Mouse (Mus musculus) adrenal gland, adult 18-20 months (tissue): ENCODE measurements around the gene Fosb. TPM values are rescaled to one million over a fixed set of nuclear protein-coding genes. Genes with fewer than 3 reads are reported as not detected.

Experiments
- DNase-seq, 2 experiments: peaks; one replicate each; pipeline ENCODE4 v3.0.0; 2021 to 2022; ENCODE audit warnings: low spot score in 2 of 2
- total RNA-seq, 2 experiments: library from RNA; stranded (reverse); gene quantifications; 1 replicate in 1 of 2; 2 replicates in 1 of 2; pipeline ENCODE4 v1.2.3; 2021

Fosb gene
- total RNA-seq, 2 experiments from 2014 or later: 15.9 to 23.2 TPM

DNA sequence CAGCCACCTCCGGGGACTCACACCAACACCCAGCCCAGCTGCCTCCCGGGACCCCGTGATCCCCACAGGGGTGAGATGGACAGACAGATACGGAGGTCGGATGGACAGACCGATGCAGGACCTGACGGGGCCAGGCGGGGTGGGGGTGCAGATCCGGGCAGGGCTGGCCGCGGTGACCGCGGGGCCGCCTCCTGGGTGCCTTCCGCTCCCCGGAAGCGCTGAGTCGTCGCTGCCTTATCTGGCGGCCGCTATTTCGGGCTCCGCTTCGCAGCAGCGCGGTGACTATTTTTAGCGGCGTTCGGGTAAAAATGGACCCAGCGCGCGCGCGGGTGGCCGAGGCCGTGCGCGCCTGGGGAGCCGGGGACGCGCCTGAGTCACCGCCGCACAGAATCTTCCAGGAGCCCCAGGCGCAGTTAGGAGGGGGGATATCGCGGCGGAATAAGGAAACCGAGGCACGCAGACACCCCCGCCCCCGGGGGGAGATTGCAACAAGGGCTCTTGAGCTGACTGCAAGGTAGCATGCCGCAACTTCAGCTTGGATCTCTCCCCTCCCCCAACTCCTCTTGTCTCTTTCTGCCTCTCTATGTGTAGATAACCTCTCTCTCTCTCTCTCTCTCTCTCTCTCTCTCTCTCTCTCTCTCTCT lies 23.0 kb upstream of the Fosb start:
- DNase-seq: peak; percentile 74 to 80

DNA sequence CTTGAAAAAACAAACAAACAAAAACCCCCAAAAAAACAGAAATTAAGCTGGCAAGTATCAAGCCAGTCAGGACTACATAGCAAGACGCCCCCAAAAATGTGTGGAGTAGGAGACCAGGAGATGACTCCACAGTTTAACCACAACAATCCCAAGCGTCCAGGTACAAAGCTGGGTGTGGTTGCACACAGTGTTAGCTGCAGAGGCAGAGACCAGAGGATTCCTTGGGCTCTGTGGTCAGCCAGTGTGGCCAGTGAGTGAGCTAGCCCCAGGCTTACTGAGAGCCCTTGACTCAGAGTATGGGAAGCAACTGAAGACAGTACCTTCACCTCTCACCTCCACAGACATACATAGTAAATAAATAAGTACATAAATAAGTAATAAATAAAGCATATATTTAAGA lies 22.1 kb upstream of the Fosb start:
- DNase-seq: no peak

DNA sequence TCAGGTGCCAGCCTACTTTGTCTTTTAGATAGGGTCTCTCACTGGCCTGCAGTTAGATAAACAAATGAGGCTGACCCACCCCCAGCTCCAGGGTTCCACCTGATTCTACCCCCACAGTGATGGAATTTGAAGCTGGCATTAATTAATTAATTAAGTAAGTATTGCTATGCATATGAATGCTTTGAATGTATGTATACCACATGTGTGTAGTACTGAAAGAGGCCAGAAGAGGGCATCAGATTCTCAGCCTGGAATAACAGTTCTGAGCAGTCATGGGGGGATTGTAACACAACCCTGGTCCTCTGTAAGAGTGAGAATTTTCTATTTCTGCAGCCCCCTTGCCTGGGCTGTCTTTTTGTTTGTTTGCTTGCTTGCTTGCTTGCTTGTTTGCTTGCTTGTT lies 18.6 kb upstream of the Fosb start:
- no peak for DNase-seq

DNA sequence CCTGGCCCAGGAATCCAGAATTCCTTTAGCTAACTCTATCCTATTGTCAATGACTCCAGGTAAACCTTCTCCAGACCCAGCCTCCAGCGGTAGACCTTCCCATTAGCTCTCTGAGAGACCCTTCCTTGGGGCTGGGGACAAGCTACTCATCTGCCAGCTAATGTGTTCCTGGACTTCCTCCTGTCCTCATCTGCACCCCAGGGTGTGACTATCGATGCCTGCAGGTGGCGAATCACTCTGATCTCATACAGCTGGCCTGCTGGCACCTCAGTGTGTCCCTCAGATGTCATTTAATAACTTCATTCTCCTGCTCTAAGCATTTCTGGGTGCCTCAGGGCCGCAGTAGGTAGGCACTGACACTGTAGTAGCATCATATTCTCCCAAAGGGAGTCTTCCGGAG lies 17.9 kb upstream of the Fosb start:
- no peak for DNase-seq

DNA sequence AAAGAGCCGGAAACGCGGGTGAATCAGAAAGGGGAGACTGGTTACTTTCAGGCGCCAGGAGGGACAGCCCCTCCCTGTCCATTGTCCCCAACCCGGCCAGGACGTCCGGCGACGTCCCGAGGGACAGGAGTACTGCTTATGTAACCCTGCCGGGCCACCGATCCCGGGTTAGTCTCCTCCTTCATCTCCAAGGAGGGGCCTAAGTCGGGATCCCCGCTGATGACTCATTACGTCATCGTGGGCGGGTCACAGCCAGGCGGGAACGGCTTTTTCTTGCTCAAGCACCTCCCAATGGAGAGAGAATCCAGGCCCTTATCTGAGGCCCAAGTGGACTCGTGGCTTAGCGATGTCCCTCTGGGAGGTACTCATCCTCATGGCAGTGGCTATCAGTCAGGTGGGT lies 17.3 kb upstream of the Fosb start:
- peak; percentile 83 to 84 for DNase-seq

DNA sequence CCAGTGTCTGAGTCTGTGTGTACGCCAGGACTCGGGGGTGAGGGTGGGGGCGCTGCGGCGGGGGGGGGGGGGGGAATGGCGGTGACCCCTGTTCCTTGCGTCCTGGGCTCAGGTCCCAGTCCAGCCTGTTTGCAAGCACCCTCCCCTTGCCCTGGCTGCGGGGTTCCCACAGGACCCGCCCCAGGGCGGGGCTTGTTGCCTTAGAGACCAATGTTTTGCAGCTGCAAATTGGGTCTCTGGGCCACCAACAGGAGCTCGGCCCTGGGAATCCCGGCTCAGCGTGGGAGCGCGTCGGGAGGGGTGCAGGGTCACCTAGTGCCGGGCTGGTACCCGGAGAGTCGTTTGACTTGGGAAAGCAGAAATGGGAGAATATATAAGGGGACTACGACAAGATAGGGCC lies 16.5 kb upstream of the Fosb start:
- peak; percentile 79 to 87 for DNase-seq

DNA sequence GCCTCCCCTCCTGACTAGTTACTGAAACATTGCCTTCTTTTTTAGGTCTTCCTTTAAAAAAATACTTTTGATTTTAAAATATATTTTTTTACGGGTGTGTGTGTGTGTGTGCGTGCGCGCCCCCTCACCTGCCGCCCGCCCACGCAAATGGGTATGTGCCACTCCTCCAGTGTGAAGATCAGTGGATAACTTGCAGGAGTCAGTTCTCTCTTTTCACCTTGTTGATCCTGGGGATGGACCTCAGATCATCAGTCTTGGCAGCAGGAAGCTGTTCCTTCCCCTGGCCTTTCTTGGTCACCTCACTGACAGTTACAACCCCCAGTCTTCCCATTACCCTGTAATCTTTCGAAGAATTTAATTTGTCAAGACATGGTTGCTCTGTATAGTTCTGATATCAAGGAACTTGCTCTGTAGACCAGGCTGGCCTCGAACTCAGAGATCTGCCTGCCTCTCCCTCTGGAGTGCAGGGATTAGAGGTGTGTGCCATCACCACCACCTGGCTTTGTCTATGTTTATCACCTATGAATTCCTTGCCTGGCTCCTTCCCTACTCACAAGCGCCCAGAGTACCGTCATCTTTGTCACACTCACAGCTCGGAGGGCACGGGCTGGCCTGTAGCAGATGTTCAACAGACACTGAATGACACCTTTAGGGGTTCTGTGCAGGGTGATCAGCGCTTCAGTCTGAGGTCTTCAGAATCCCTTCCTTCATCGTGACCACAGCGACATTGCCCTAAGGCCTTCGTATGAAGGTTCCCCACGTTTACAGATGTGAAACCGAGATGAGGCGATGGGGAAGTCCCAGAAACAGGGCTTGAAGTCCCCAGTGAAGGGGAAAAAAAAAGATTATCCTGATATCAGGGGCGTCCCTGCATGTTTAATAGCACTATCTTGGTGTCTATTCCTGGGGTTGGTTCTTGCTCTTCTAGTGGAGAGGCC lies 15.7 kb upstream of the Fosb start:
- DNase-seq: no peak

DNA sequence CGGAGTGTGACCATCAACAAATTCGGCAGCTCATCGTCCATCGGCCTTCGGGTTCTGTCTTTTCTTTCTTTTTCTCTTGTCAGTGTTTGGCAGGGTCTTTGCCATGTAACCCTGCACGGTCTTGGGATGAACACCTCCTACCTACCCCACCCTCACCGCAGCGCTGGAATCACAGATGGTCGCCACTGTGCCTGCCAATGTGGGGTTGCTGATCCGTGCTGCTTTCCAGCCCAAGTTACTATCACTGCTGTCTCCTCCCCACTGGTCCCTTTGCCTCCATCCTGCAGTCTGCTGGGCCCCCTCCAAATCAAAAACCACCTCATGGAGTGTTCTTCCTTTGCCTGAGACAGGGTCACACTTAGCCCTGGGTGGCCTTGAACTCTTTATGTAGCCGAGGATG lies 14.4 kb upstream of the Fosb start:
- no peak for DNase-seq

DNA sequence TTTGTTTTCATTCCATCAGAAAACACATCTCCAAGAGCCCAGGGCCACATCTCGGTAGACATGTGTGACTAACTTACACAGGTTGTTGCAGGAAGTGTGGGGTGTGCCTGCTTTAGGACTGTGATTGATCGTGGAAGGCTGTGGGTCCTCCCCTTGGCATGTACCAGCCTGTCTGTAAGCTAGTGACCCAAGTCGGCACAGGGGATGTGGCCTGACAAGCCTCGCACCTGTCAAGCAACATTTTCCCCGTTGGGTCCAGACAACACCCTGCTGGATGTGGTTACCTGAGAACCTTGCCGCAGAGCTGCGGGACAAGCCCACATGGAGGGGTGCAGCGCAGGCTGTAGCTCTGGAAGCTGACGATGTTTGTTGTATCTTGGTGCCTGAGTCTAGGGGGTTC lies 12.6 kb upstream of the Fosb start:
- DNase-seq: no peak

DNA sequence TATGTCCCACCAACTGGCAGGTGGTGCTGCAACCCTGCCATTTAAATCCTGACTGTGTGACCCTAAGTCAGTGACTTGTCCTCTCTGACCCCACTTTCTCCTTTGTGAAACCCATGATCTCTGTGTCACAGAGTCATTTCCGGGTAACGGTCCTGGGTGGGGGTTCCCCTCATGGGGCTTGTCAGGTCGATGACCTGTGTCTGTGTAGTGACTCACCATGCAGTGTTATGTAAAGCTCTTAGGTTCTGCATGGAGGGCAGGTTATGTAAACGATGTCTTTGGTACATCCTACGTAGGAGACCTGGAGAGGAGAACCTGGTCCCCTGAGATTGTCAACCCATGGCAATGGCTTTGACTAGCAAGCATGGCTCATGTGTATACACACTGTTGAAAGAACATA lies 11.6 kb upstream of the Fosb start:
- no peak for DNase-seq

DNA sequence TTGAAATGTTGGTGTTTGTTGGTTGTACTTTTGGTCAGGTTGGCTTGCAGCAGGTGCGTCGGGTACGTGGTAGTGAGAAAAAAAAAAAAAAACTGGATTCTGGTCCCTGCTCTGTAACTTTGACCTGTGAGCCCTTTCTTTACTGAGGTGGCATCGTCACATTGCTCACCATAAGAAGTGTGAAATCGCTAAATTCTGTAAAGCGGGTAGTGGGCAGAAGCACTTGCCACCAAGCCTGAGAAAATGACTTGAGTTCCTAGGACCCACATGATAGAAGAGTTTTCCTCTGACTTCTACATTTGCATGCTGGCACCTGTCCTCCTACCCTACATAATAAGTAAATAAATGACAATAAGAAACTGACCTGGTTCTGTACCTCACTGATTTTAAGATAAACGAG lies 10.8 kb upstream of the Fosb start:
- DNase-seq: no peak

DNA sequence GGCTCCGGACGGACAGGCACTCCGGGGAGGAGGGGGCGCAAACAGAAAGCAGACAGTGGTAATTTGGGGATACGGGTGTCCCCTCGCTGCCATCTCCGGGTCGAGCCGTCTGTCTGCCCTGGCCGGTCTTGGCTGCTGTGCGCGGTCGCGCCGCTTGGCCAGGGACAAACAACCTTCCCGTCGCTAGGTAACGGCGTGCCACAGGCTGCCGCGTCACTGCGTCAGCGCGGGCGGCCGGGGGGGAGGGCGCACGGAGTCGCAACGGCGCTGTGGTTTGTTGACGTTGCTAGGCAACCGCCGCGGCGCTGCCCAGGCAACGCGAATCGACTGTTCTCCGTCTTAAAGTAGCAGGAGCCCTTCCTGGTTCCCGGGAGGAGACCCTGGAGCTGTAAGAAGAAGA lies 10.1 kb upstream of the Fosb start:
- DNase-seq: peak; percentile 93 to 94

DNA sequence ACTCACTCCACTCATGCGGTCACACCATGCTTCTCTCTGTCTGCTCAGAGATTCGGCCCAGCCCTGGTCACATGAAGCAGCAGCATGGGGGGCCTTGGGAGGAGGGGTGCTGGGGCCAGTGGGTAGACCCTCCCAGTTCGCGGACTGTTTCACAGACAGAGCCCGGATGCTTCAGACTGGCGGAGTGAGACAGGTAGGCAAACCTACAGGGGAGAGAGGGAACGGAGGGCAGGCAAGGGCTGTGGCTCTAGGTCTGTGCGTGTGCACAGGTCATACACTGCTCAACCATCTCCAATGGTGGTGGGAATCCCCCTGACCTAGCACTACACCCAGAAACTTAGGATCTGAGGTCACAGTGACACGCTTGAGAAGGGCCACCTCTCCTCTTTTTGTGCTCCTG lies 9.6 kb upstream of the Fosb start:
- DNase-seq: no peak

DNA sequence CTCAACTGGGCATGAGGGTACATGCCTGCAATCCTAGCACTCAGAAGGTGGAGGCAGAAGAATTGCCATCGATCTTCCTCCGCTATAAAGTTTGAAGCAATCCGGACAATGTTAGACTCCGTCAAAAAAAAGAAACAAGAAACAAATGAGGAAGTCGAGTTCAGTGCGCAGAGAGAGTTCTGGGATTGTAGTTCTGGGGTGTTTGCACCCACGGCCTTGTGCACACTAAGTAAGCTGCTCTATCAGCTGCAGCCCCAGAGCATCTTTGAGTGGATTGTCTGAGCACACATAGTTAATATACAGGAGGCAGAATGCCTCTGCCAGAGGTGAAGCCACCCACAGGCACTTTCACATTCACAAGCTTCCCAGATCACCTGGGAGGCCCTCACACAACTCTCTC lies 8.8 kb upstream of the Fosb start:
- DNase-seq: no peak

DNA sequence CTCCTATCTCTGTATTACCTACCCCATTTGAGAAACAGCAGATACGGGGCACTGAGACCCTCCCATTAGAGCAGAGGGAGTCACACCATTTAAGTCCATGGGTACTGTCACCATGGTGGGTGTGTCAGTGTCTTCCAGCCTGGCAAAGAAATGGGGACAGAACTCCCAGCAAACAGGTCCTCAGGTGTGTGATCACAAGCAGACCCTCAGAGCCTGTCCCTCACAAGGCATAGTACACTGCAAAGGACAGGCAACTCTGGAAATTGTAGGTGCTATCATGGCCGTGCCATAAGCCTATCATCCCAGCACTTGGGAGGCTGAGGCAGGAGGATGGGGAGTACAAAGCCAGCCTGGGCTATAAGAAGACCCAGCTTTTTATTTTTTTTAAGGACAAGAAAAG lies 8.3 kb upstream of the Fosb start:
- DNase-seq: no peak

DNA sequence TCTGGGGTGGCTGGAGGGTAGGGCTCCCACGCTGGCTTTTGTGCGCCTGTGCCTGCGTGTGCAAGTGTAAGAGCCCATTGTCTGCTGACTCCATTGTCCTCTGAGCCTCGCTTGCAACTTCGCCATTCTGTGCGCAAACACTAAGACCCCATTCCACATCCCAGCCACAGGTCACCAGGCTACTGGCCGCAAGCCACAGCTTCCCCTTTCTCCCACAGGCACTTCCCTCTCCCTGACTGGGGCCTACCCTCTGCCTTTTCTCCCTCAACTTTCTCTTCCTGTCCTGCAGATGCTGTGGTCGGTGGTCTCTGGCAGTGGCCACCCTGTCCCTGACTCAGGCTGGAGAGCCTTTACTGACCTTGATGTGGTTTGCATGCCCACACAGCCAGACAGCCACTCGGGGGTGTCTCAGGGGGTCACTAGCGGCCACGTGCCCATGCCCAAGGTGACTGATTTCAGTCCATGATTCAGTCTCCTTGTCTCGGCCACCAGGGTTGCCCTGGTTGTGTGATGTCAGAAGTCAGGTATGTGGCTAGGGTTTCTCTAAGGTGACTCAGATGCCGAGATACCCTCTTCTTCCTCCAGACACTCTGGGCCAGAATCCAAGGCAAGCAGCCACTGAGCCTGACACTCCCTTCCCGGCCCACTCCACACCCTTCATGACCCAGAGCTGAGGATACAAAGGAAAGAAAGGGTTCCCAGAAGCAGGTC lies 6.8 kb upstream of the Fosb start:
- DNase-seq: peak in 1 of 2 experiments; percentile 29

DNA sequence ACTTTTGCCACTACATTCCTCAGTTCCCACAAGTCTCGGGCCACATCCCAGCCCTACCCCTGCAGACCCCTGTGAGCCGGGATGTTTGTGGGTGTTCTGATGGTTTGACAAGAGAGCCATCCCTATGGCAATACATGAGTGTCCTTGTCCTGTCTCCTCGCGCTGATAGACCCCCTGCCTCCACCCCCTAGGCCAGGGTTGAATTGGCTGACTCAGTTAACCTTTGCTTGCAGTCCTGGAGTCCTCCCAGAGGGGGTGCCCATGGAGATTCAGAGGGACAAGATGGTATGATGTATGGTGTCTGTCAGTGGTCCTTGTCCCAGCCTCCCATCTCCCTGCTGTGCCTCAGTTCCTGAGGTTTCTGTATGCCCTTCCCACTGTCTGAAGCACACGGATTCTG lies 4.2 kb upstream of the Fosb start:
- DNase-seq: no peak

DNA sequence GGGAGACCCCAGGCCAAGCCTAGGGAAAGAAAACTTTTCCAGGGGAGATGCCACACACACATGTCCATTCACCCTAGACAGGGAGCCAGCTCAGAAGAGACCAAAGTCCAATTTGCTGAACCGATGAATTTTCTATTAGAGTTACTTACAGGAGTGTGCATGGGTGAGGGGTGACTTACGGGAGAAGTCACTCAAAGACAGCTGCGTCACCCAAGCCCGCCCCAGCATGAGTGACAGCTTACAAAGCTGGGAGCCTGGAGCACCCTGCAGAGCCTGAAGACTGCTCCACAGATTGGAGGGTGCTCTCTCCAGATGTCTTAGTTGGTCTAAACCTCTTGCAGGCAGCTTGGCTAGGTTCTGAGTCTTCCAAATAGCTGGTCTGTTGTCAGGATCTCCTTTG lies 2.1 kb upstream of the Fosb start:
- no peak for DNase-seq

DNA sequence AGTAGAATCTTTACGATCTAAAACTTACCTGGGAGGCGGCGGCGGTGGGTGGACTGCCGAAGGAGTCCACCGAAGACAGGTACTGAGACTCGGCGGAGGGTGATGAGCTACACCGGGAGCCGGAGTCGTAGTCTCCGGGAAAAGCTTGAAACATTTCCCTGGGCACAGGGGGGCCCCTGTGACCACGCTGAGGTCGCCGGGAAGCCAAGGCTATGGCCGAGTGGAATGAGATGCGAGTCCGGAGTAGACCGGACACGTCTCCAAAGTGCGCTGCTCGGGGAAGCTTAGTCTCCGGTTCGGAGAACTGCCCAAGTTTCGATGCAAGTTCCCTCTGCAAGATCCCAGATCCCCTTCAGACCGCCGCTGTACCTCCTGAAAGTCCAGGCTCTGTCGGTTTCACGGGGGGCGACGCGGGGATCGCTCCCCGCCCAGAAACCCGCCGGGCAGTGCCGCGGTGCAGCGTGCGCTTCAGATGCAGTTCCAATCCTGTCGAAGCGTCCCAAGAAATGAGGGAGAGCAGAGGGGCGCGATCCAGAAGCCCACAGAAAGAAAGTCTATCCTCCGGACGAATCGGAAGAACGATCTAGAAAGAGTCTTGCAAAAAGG lies 470 bp downstream of the Fosb start:
- no peak for DNase-seq

DNA sequence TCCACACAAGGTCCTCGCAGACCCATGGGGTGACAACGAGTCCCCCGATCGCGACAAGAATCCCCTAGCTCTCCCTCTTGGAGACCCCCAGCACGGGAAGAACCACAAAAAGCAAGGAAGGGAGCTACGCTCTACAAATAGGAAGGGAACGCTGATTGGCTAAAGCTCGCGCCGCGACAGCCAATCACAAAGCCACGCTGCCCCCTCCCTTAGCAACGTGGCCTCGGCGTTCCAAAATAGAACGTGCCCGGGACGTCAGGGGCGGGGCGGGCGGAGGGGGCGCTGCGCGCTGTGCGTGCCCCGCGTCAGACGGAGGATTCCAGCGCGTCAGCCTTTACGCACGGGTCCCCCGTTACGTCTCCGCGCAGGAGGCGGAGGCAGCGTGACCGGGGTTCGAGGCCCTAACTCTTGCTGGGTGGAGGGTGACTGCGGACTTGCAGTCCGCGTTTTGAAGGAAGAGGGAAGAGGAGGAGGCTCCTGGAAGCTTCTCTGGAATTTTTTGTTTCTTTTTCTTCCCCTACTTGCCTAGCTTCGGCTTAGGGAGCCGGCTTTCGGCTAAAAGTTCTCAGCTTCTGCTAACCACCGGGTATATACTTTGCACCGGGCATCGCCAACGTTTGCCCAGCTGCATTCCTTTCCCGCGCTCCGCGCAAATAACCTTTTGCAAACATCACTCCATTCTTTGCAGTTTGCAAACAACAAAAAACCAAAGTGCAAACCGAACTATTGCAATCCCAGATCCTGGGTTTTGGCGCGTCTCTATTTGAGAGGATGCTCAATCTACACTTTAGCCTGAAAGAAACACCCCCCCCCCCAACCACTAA lies 1.2 kb downstream of the Fosb start:
- peak; percentile 93 to 94 for DNase-seq
